Mouse (Mus musculus): Measurements from ENCODE around the gene Apol8. TPM values are rescaled to one million over a fixed set of nuclear protein-coding genes. Genes with fewer than 3 reads are reported as not detected.
A peak's percentile ranks its signal among the peaks of the same experiment; 100 is the strongest.

Gene Apol8
- polyA plus RNA-seq, 2 experiments = 12.7 to 43.9 TPM

GRCm38 (mm10) chr15:77802992-77803391, 46.2 kb upstream of the Apol8 start:
- H3K4me2 ChIP-seq (ENCODE audit: low read depth) = no peak overlapping the region
- H3K36me3 ChIP-seq (replicated peaks; ENCODE audit: control insufficient read depth, insufficient read depth, low read depth) = peaks cover 50% of the 10 kb centered on the region
- H3K4me1 ChIP-seq (replicated peaks; ENCODE audit: control insufficient read depth in 2 of 2, insufficient read depth in 2 of 2, low read length in 1 of 2) = peaks cover 5 to 25% of the 10 kb centered on the region in 2 experiments; a peak in 2 of 4 replicates
- 66% methylated on average over 4 of the region's 4 CpGs for WGBS (ENCODE audit: insufficient replicate concordance)
- H3K4me3 ChIP-seq (ENCODE audit: insufficient read depth in 1 of 2, low read depth in 2 of 2, low read length in 2 of 2) = no peak overlapping the region
- no peak overlapping the region for H3K27ac ChIP-seq
- no peaks in the 10 kb centered on the region for H3K9me3 ChIP-seq (ENCODE audit: control insufficient read depth, low read length)
- ATAC-seq (ENCODE audit: insufficient read depth) (no peak), DNase-seq (ENCODE audit: low read depth in 3 of 3, low spot score in 3 of 3) (no peak)
- no peak overlapping the region for H3K9ac ChIP-seq (replicated peaks)
- no peaks in the 10 kb centered on the region for H3K27me3 ChIP-seq (ENCODE audit: control insufficient read depth, insufficient read depth, low read length)
- TF ChIP-seq CTCF (IDR thresholded peaks at IDR 0.05; ENCODE audit: low read depth) = peak; percentile 57
- no peak for TF ChIP-seq EP300 (IDR thresholded peaks at IDR 0.05; ENCODE audit: low read depth)

GRCm38 (mm10) chr15:77801188-77801587, 44.4 kb upstream of the Apol8 start:
- 24% methylated on average over 4 of the region's 4 CpGs for WGBS (ENCODE audit: insufficient replicate concordance)
- no peak for DNase-seq (ENCODE audit: low read depth in 3 of 3, low spot score in 3 of 3)
- Histone ChIP-seq H3K27ac (peak overlapping the region; percentile 18; the same call in 1 of the 2 replicates), H3K36me3 (replicated peaks; ENCODE audit: control insufficient read depth, insufficient read depth, low read depth) (peaks cover 40% of the 10 kb centered on the region), H3K4me2 (ENCODE audit: low read depth) (no peak overlapping the region), H3K9ac (replicated peaks) (no peak overlapping the region), H3K9me3 (ENCODE audit: control insufficient read depth, low read length) (no peaks in the 10 kb centered on the region), H3K27me3 (ENCODE audit: control insufficient read depth, insufficient read depth, low read length) (no peaks in the 10 kb centered on the region), H3K4me3 (ENCODE audit: insufficient read depth in 1 of 2, low read depth in 2 of 2, low read length in 2 of 2) (no peak overlapping the region), H3K4me1 (replicated peaks; ENCODE audit: control insufficient read depth in 2 of 2, insufficient read depth in 2 of 2, low read length in 1 of 2) (peaks cover 5 to 25% of the 10 kb centered on the region in 2 experiments; a peak in 2 of 4 replicates)
- TF ChIP-seq CTCF (IDR thresholded peaks at IDR 0.05; ENCODE audit: low read depth) (no peak), EP300 (IDR thresholded peaks at IDR 0.05; ENCODE audit: low read depth) (no peak)
- no peak for ATAC-seq (ENCODE audit: insufficient read depth)

GRCm38 (mm10) chr15:77800511-77800910, 43.7 kb upstream of the Apol8 start:
- peaks cover 36% of the 10 kb centered on the region for H3K36me3 ChIP-seq (replicated peaks; ENCODE audit: control insufficient read depth, insufficient read depth, low read depth)
- peaks cover 5 to 25% of the 10 kb centered on the region in 2 experiments; a peak in 2 of 4 replicates for H3K4me1 ChIP-seq (replicated peaks; ENCODE audit: control insufficient read depth in 2 of 2, insufficient read depth in 2 of 2, low read length in 1 of 2)
- peak in 2 of 3 experiments; percentile 10 to 47 for DNase-seq (ENCODE audit: low read depth in 3 of 3, low spot score in 3 of 3)

GRCm38 (mm10) chr15:77799491-77800474, 43.0 kb upstream of the Apol8 start:
- 78% methylated on average over 8 of the region's 8 CpGs for WGBS (ENCODE audit: insufficient replicate concordance)
- DNase-seq (ENCODE audit: low read depth in 3 of 3, low spot score in 3 of 3) (no peak), ATAC-seq (ENCODE audit: insufficient read depth) (no peak)
- Histone ChIP-seq H3K4me1 (replicated peaks; ENCODE audit: control insufficient read depth in 2 of 2, insufficient read depth in 2 of 2, low read length in 1 of 2) (peaks cover 5 to 25% of the 10 kb centered on the region in 2 experiments; a peak in 2 of 4 replicates), H3K9ac (replicated peaks) (no peak overlapping the region), H3K9me3 (ENCODE audit: control insufficient read depth, low read length) (no peaks in the 10 kb centered on the region), H3K27me3 (ENCODE audit: control insufficient read depth, insufficient read depth, low read length) (no peaks in the 10 kb centered on the region), H3K27ac (no peak overlapping the region), H3K4me2 (ENCODE audit: low read depth) (no peak overlapping the region), H3K36me3 (replicated peaks; ENCODE audit: control insufficient read depth, insufficient read depth, low read depth) (peaks cover 32% of the 10 kb centered on the region), H3K4me3 (ENCODE audit: insufficient read depth in 1 of 2, low read depth in 2 of 2, low read length in 2 of 2) (no peak overlapping the region)
- TF ChIP-seq CTCF (IDR thresholded peaks at IDR 0.05; ENCODE audit: low read depth) = no peak
- TF ChIP-seq EP300 (IDR thresholded peaks at IDR 0.05; ENCODE audit: low read depth) = no peak

More at GRCm38 (mm10) chr15:77800511-77800910, 43.7 kb upstream of the Apol8 start:
- no peaks in the 10 kb centered on the region for H3K27me3 ChIP-seq (ENCODE audit: control insufficient read depth, insufficient read depth, low read length)
- H3K9me3 ChIP-seq (ENCODE audit: control insufficient read depth, low read length) = no peaks in the 10 kb centered on the region
- no peak overlapping the region for H3K9ac ChIP-seq (replicated peaks)
- H3K4me2 ChIP-seq (ENCODE audit: low read depth) = no peak overlapping the region
- H3K27ac ChIP-seq = no peak overlapping the region
- no peak for TF ChIP-seq CTCF (IDR thresholded peaks at IDR 0.05; ENCODE audit: low read depth)
- TF ChIP-seq EP300 (IDR thresholded peaks at IDR 0.05; ENCODE audit: low read depth) = no peak
- H3K4me3 ChIP-seq (ENCODE audit: insufficient read depth in 1 of 2, low read depth in 2 of 2, low read length in 2 of 2) = no peak overlapping the region
- ATAC-seq (ENCODE audit: insufficient read depth) = peak; percentile 45
